Mouse (Mus musculus) midbrain, postnatal 0 days (tissue): ENCODE results near the gene Daam2. TPM values are rescaled to one million over a fixed set of nuclear protein-coding genes. Genes with fewer than 3 reads are reported as not detected.
"Not testable (repeated sequence)": the region's sequence is repeated elsewhere in the genome, so short reads cannot be mapped to it uniquely, and the experiment has no call there.

Source experiments
- ATAC-seq: fragments of 200-750 bp; cut with Nextera tagmentation; 2 replicates; pipeline ENCODE4 v1.8.0; 2017; ENCODE audit warnings: moderate number of reproducible peaks, mild to moderate bottlenecking, moderate TSS enrichment, moderate library complexity; ENCODE audit not compliant: low FRiP score
- DNase-seq: peaks from one replicate; pipeline ENCODE4 v3.0.0-alpha.2; 2015; ENCODE audit warnings: low spot score
- H3K27ac ChIP-seq: fragments of 300-500 bp; sonication (generic); 2 replicates; pipeline ENCODE4 v1.5.1; 2014; ENCODE audit warnings: low read depth, mild to moderate bottlenecking, low read length, mixed read lengths
- H3K27me3 ChIP-seq: fragments of 300-500 bp; sonication (generic); 2 replicates; pipeline ENCODE4 v1.6.1; 2014; ENCODE audit warnings: low read length, control low read depth, mixed read lengths; ENCODE audit not compliant: insufficient read depth
- H3K36me3 ChIP-seq: fragments of 300-500 bp; sonication (generic); 2 replicates; pipeline ENCODE4 v1.6.1; 2014; ENCODE audit warnings: low read length, control low read depth, mixed read lengths; ENCODE audit not compliant: insufficient read depth
- H3K4me1 ChIP-seq: fragments of 300-500 bp; sonication (generic); 2 replicates; pipeline ENCODE4 v1.6.1; 2014; ENCODE audit warnings: mild to moderate bottlenecking, control low read depth, antibody characterized with exemption, low read length, mixed read lengths; ENCODE audit not compliant: insufficient read depth
- H3K4me2 ChIP-seq: fragments of 300-500 bp; sonication (generic); 2 replicates; pipeline ENCODE4 v1.6.1; 2014; ENCODE audit warnings: low read depth, mild to moderate bottlenecking, low read length, mixed read lengths; ENCODE audit not compliant: poor library complexity, severe bottlenecking
- H3K4me3 ChIP-seq: fragments of 300-500 bp; sonication (generic); 2 replicates; pipeline ENCODE4 v1.5.1; 2014; ENCODE audit warnings: low read depth, mild to moderate bottlenecking, low read length, moderate library complexity
- H3K9ac ChIP-seq: fragments of 300-500 bp; sonication (generic); replicated peaks from 2 replicates; pipeline ENCODE4 v1.6.1; 2014; ENCODE audit warnings: mild to moderate bottlenecking, low read length, moderate library complexity, mixed read lengths; ENCODE audit not compliant: poor library complexity, severe bottlenecking
- H3K9me3 ChIP-seq: fragments of 300-500 bp; sonication (generic); 2 replicates; pipeline ENCODE4 v1.6.1; 2016; ENCODE audit warnings: low read length, control low read depth
- CTCF ChIP-seq: IDR thresholded peaks from 2 replicates; pipeline ENCODE4 v1.5.1; 2016; ENCODE audit warnings: antibody characterized with exemption, mild to moderate bottlenecking
- WGBS: fragments of 180-500 bp; shearing (Covaris S2); extraction: QIAGEN DNeasy Blood & Tissue Kit; methylation state at CpG from one replicate; pipeline ENCODE4 v1.1.7; 2014; 5-methylcytosine and 5-hydroxymethylcytosine counted together
- polyA plus RNA-seq: library from polyadenylated mRNA; unstranded; fragments of >200 nt; fragmentation: Nextera tagmentation; extraction: Ambion mirVana; gene quantifications from 2 replicates; pipeline ENCODE4 v1.2.1, GENCODE M21; 2015
- total RNA-seq: library from RNA; depleted of rRNA; stranded (reverse); fragments of >200 nt; gene quantifications from 2 replicates; pipeline ENCODE4 v1.2.3, GENCODE M21; 2014

Daam2 gene
- total and polyA plus RNA-seq, 2 experiments from 2014 or later: 1.7 to 12.5 TPM

DNA sequence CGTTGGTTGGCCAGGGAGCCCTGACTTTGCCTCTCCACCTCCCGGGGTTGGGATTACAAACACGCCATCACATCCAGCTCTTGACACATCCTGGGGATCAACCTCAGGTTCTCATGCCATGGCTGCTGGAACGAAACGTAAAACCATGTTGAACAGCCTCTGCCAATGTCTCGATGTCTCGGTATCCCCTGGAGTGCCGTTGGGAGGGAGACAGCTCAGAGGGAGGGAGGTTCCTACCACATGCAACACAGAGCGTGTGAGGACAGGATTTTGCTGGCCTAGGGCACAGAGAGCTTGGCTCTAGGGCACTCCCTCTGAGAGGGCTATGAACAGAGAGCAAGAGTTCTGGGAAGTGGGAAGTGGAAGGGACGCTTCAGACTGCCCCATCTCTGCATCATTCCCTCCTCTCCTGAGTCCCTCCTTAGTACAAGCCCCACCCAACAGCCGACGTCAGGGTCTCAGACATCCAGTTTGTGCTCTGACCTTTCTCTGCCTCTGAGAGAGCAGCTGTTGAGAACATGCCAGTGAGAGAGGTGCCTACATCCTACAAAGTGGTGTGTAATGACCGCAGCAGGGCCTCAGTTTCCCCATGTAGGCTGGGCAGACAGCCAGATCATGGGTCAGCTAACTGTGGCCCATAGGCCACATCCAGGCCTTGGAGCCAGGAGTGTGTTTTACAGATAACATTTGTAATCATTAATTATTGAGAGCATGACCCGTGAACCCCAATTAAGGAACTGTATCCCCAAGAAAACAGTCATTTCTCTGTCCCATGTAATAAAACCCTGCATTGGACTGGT is 123.6 kb downstream of the Daam2 start:
- TF ChIP-seq CTCF: no peak
- 86% methylated on average over 14 of the region's 14 CpGs for WGBS
- no peaks in the 10 kb centered on the region for H3K27me3 ChIP-seq
- H3K27ac ChIP-seq: no peak overlapping the region
- no peaks in the 10 kb centered on the region for H3K9me3 ChIP-seq
- no peak overlapping the region for H3K4me2 ChIP-seq
- ATAC-seq (0 out of 2 replicates have a peak, but pooled peaks have one; percentile 20), DNase-seq (no peak)
- no peak overlapping the region for H3K4me3 ChIP-seq
- no peaks in the 10 kb centered on the region for H3K4me1 ChIP-seq
- peaks cover 6% of the 10 kb centered on the region; the same call in 1 of the 2 replicates for H3K36me3 ChIP-seq
- no peak overlapping the region for H3K9ac ChIP-seq

DNA sequence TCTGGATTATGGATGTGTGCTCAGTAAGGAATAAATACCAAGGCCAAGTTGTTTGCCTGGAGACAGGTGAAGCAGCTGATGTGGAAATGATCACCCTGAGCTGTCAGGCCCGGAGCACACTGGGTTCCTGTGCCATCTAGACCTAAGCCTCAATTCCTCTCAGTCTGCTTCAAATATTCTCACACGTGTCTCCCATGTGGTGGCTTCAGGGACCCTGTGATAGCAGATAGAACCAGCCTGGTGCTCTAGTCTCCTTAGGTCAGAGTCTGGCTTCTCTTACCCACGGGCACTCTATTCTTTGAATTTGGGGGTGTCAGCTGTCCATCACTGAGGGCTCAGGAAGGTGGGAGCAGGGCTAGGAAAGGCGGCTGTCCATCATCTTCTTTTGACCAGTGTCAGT is 124.4 kb downstream of the Daam2 start:
- Histone ChIP-seq H3K9me3 (no peaks in the 10 kb centered on the region), H3K27me3 (no peaks in the 10 kb centered on the region), H3K4me2 (no peak overlapping the region), H3K9ac (no peak overlapping the region), H3K4me1 (no peaks in the 10 kb centered on the region), H3K27ac (no peak overlapping the region), H3K4me3 (no peak overlapping the region), H3K36me3 (peaks cover 10% of the 10 kb centered on the region; the same call in 1 of the 2 replicates)
- DNase-seq (no peak), ATAC-seq (0 out of 2 replicates have a peak, but pooled peaks have one; percentile 13)
- 94% methylated on average over 4 of the region's 4 CpGs for WGBS
- TF ChIP-seq CTCF: no peak

DNA sequence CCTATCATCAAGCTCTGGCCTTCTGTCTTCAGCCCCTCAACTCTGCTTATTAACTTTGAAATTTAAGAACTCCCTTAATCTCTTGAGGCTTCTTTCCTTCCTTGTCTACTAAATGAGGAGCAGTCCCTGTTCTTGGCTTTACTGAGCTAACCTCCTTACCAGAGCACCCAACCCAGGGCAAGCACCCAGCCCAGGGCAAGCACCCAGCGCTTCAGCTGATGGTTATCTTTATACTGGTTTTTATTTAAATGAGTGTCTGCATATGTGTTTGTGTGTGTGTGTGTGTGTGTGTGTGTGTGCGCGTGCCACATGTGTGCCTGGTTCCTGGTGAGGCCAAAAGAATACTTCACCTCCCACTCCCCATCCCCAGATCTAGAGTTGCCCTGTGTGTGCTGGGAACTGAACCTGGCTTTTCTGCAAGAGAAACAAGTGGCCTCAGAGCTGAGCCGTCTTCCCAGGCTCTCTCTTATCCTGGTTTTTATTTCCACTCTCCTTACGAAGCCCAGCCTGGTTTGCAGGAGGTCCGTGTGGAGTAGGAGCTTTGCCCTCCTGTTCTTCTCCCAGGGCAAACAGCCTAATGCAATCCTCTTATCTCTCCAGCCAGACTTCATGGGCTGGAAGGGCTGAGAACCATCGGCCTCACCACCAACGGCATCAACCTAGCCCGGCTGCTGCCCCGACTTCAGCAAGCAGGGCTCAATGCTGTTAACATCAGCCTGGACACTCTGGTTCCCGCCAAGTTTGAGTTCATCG is 125.1 kb downstream of the Daam2 start:
- Histone ChIP-seq H3K4me1 (no peaks in the 10 kb centered on the region), H3K27me3 (no peaks in the 10 kb centered on the region), H3K36me3 (peaks cover 10% of the 10 kb centered on the region), H3K9me3 (no peaks in the 10 kb centered on the region), H3K4me2 (no peak overlapping the region), H3K9ac (no peak overlapping the region), H3K4me3 (no peak overlapping the region), H3K27ac (no peak overlapping the region)
- ATAC-seq (no peak), DNase-seq (no peak)
- 81% methylated on average over 12 of the region's 12 CpGs for WGBS
- no peak for TF ChIP-seq CTCF

DNA sequence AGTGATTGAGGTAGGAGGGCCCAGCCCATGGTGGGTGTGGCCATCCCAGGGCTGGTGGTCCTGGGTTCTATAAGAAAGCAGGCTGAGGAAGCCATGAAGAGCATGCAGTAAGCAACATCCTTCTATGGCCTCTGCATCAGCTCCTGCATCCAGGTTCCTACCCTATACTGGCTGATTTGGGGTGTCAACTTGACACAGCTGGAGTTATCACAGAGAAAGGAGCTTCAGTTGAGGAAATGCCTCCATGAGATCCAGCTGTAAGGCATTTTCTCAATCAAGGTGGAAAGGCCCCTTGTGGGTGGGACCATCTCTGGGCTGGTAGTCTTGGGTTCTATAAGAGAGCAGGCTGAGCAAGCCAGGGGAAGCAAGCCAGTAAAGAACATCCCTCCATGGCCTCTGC is 126.8 kb downstream of the Daam2 start:
- H3K4me3 ChIP-seq, H3K9ac ChIP-seq, H3K4me2 ChIP-seq, H3K27me3 ChIP-seq, H3K4me1 ChIP-seq, H3K27ac ChIP-seq, DNase-seq, H3K9me3 ChIP-seq, ATAC-seq: not testable (repeated sequence)
- peaks cover 10% of the 10 kb centered on the region for H3K36me3 ChIP-seq

DNA sequence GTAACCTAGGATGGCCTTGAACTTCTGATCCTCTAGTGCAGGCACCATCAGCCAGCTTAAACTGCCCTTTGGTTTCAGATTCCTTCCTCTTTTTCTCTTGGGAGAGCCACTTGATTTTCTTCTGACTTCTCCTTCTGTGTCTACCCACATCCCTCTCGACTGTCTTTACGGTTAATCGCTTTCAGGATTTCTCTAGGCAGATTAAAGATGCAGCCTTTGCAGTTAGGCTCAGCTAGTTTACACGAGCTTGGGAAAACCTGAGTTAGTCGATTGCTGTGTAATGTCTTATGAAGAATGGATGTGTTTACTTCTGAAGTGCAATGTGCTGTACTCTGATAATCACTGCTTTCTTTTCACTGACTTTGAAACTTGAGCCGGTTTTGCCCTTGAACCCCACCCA is 127.5 kb downstream of the Daam2 start:
- H3K4me2 ChIP-seq: no peak overlapping the region

DNA sequence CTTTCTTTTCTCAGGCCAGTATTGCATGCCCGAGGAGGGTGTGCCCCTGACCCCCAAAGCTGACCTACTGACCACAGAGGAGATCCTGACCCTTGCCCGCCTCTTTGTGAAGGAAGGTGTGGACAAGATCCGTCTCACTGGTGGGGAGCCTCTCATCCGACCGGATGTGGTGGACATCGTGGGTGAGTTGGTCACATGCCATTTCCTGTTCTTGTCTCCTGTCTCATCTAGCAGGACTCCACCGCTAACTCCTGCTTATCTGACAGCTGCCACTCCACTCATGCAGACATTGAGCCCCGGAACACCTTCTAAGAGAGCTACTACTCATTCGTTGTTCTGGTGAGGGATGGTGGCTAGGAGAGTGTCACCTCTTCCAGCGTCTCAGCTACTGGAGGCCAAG is 129.1 kb downstream of the Daam2 start:
- no peaks in the 10 kb centered on the region for H3K4me1 ChIP-seq
- H3K27me3 ChIP-seq: no peaks in the 10 kb centered on the region
- peaks cover 5% of the 10 kb centered on the region for H3K36me3 ChIP-seq
- no peak for TF ChIP-seq CTCF
- H3K4me2 ChIP-seq: no peak overlapping the region
- DNase-seq: no peak
- ATAC-seq: no peak
- WGBS: 94% methylated on average over 10 of the region's 10 CpGs
- H3K9ac ChIP-seq: no peak overlapping the region
- no peaks in the 10 kb centered on the region for H3K9me3 ChIP-seq
- no peak overlapping the region for H3K4me3 ChIP-seq
- H3K27ac ChIP-seq: no peak overlapping the region

More for the DNA sequence above, 127.5 kb downstream of the Daam2 start:
- no peak for ATAC-seq
- WGBS: 74% methylated on average over 6 of the region's 6 CpGs
- Histone ChIP-seq H3K36me3 (peaks cover 10% of the 10 kb centered on the region), H3K9ac (no peak overlapping the region), H3K9me3 (no peaks in the 10 kb centered on the region), H3K27ac (no peak overlapping the region), H3K27me3 (no peaks in the 10 kb centered on the region), H3K4me1 (no peaks in the 10 kb centered on the region), H3K4me3 (no peak overlapping the region)
- no peak for TF ChIP-seq CTCF
- no peak for DNase-seq
